In the genomic region with DNA sequence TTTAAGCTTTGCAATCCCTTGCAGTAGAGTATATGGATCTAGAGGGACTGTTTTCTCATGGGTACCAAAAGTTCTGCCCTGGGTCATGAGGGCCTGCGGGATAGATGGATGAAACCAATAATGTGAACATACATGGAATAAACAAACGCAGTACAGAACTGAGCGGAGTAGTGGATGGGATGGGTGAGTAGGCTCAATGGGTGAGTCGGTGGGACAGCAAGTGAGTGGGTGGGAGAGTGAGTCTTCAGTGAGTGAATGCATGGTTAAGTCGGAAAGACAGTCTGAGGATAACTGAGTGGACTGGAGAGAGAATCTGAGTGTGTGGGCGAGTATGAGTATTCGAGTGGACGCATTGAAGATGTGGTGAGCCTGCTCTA, we compare ENCODE assay signal across 9 mouse cellular contexts. TPM values are rescaled to one million over a fixed set of nuclear protein-coding genes. Genes with fewer than 3 reads are reported as not detected.
DNase-seq lines count a peak whose midpoint lies in the region; ATAC-seq and TF ChIP-seq lines count a peak whose summit lies in the region.
"Had no signal": no experiment of that assay in that cellular context is flagged by ENCODE, and none has a peak within 500 bp of the region (broad histone marks: within the 10 kb centered on the region; RNA-seq: fewer than 3 reads in every experiment).

No protein-coding gene starts in this region.

- H3K9me3 ChIP-seq in forebrain, embryonic 10.5 days, result no peaks in the 10 kb centered on the region
- no peaks in the 10 kb centered on the region for H3K9me3 ChIP-seq in limb, embryonic 11.5 days (ENCODE audit: control insufficient read depth, low read length)

- no peak overlapping the region for H3K27ac ChIP-seq in left cerebral cortex, adult 2 months
- peak overlapping the region; percentile 83; the same call in 1 of the 2 replicates for H3K27ac ChIP-seq in forebrain, embryonic 10.5 days
- no peak overlapping the region for H3K27ac ChIP-seq in limb, embryonic 11.5 days (replicated peaks; ENCODE audit: low read depth, low read length)
- no peak overlapping the region for H3K27ac ChIP-seq in olfactory bulb, adult 2 months (ENCODE audit: insufficient read depth, low read depth, low read length)

- H3K4me1 ChIP-seq in forebrain, embryonic 10.5 days, result peaks cover 19% of the 10 kb centered on the region
- H3K4me1 ChIP-seq in limb, embryonic 11.5 days (ENCODE audit: control insufficient read depth, insufficient read depth, low read length), result no peaks in the 10 kb centered on the region; the same call in 1 of the 2 replicates
- H3K4me1 ChIP-seq in olfactory bulb, adult 2 months (ENCODE audit: control insufficient read depth, insufficient read depth, low read length), result peaks cover 11% of the 10 kb centered on the region; the same call in 1 of the 2 replicates

- H3K9ac ChIP-seq in limb, embryonic 11.5 days (ENCODE audit: low read length), result no peak overlapping the region; the same call in 1 of the 2 replicates

- no peaks in the 10 kb centered on the region for H3K36me3 ChIP-seq in forebrain, embryonic 10.5 days (replicated peaks)
- H3K36me3 ChIP-seq in limb, embryonic 11.5 days (ENCODE audit: control insufficient read depth, insufficient read depth, low read length), result no peaks in the 10 kb centered on the region

- H3K27me3 ChIP-seq in forebrain, embryonic 10.5 days (ENCODE audit: poor library complexity, severe bottlenecking), result peaks cover 64% of the 10 kb centered on the region
- no peaks in the 10 kb centered on the region for H3K27me3 ChIP-seq in limb, embryonic 11.5 days (ENCODE audit: control insufficient read depth, insufficient read depth, low read length)

- peak overlapping the region; percentile 55 for H3K4me3 ChIP-seq in left cerebral cortex, adult 2 months
- H3K4me3 ChIP-seq in forebrain, embryonic 10.5 days, result peak overlapping the region; percentile 84
- H3K4me3 ChIP-seq in limb, embryonic 11.5 days (ENCODE audit: low read depth, low read length), result peak overlapping the region; percentile 59
- peak overlapping the region; percentile 86 for H3K4me3 ChIP-seq in olfactory bulb, adult 2 months (ENCODE audit: insufficient read depth, low read depth, low read length)

- intact Hi-C loops in left cerebral cortex, adult 2 months (cut with DNase I), result loop anchor here (10.0 kb wide), 1 partner anchor 131 kb away; a partner anchor contains a TSS

- ATAC-seq in limb, embryonic 11.5 days (ENCODE audit: insufficient number of reproducible peaks, low FRiP score, low TSS enrichment, low read depth), result no peak

- TF ChIP-seq POLR2A in olfactory bulb, adult 2 months (IDR thresholded peaks at IDR 0.05; ENCODE audit: insufficient read depth, low read depth, low read length), result no peak

- TF ChIP-seq CTCF in left cerebral cortex, adult 2 months (IDR thresholded peaks at IDR 0.05), result no peak
- TF ChIP-seq CTCF in olfactory bulb, adult 2 months (IDR thresholded peaks at IDR 0.05; ENCODE audit: insufficient read depth, low read depth, low read length), result no peak

- no peak for DNase-seq in left cerebral cortex, adult 2 months (ENCODE audit: extremely low spot score in 1 of 2, low spot score in 2 of 2)
- DNase-seq in left cerebral cortex, adult 18-20 months (ENCODE audit: low spot score in 2 of 2), result no peak
- no peak for DNase-seq in forebrain, embryonic 10.5 days (ENCODE audit: extremely low spot score, low spot score)
- no peak for DNase-seq in limb, embryonic 11.5 days (ENCODE audit: low spot score)
- DNase-seq in cerebellum, adult 8-10 months, result no peak
- no peak for DNase-seq in frontal cortex, postnatal 36 days (ENCODE audit: low spot score in 2 of 2)
- no peak for DNase-seq in testis, postnatal 10 days (ENCODE audit: low spot score)
- DNase-seq: cerebellum, adult 18-20 months had no signal

- 35% methylated on average over 8 of the region's 8 CpGs for WGBS in forebrain, embryonic 10.5 days
- 36% methylated on average over 8 of the region's 8 CpGs for whole genome bisulfite sequencing in limb, embryonic 11.5 days
- 27% methylated on average over 8 of the region's 8 CpGs for WGBS in olfactory bulb, adult 2 months

- peak overlapping the region; percentile 85 for H3K4me2 ChIP-seq in limb, embryonic 11.5 days (ENCODE audit: low read depth, severe bottlenecking)

RNA-seq across cellular contexts. Expression of a gene that starts 0.3 kb away (rescaled TPM):
- 1 to 10 TPM; 1.2 to 1.6 TPM for total RNA-seq in left cerebral cortex, adult 2 months (2021)
- total RNA-seq in left cerebral cortex, adult 18-20 months (2021), result 1 to 10 TPM; 1.2 to 1.3 TPM
- 1.2 and 1.3 TPM in 2 replicates for polyA plus RNA-seq in forebrain, embryonic 10.5 days (2016; fragmentation: Nextera tagmentation; extraction: Ambion mirVana)
- polyA plus RNA-seq in limb, embryonic 11.5 days (2014; fragmentation: Nextera tagmentation; extraction: Ambion mirVana), result 5.2 and 6.1 TPM in 2 replicates
- not detected in 2 replicates for polyA plus RNA-seq in olfactory bulb, adult 2 months (2012; ENCODE audit: insufficient read depth, insufficient read length, low replicate concordance, missing spikeins)

RNA-seq across cellular contexts. Expression of a gene that starts 33.2 kb away (rescaled TPM):
- total RNA-seq in left cerebral cortex, adult 2 months (2021), result 1 to 10 TPM; 5.8 to 6.7 TPM
- total RNA-seq in left cerebral cortex, adult 18-20 months (2021), result 1 to 10 TPM; 5.7 to 5.8 TPM
- 26.5 and 27.4 TPM in 2 replicates for polyA plus RNA-seq in forebrain, embryonic 10.5 days (2016; fragmentation: Nextera tagmentation; extraction: Ambion mirVana)
- polyA plus RNA-seq in limb, embryonic 11.5 days (2014; fragmentation: Nextera tagmentation; extraction: Ambion mirVana), result 18.0 and 20.3 TPM in 2 replicates
- polyA plus RNA-seq in olfactory bulb, adult 2 months (2012; ENCODE audit: insufficient read depth, insufficient read length, low replicate concordance, missing spikeins), result not detected in 2 replicates

Comparison
In these comparisons a context has a peak if more than half of its experiments do, and no peak if none do; other contexts are left out.
1. RNA of a gene that starts 33.2 kb away (polyA plus RNA-seq): 26.5 to 27.4 TPM in forebrain, embryonic 10.5 days and 18.0 to 20.3 TPM in limb, embryonic 11.5 days; not detected in olfactory bulb, adult 2 months; every median in the first group is over 10 times any median in the second.
2. Peak in every context shown above with its lines, with median percentiles within 50 percentile points of each other: H3K4me3 ChIP-seq.